In the genomic region with DNA sequence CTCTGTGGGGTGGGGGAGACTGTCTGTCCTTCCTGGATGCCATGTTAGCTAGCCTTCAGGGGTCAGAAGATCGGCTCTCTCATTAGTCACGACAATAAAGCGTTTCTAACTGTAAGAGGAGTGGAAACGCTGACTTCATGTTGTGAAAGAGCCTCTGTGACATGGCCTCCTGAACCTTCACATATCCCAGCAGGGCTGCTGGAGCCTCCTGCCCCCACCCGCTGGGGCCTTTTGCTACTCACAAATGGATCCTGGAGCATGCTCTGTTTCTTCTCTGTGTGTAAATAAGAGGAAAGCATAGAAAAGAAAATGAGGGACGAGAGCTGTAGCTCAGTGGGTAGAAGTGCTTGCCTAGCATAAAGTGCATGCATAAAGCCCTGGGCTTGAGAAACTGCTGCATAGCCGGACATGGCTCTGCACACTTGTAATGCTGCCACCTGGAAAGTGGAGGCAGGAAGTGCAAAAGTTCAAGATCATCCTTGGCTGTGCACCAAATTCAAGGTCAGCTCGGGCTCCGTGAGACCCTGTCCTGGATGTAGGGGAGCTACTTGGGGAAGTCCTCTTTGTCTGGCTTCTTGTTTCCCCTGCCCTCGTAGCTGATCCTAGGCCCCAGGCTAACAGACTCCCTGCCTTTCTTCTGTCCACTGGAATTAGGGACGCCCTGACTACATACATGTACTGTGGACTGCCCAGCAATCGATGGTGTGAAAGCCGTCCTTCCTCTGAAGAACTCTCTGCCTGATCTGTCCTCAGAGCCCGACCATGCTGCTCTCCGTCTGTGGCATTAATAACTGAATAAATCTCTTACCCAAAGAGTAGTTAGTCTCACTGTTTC, we compare ENCODE assay signal across 9 mouse cellular contexts.
DNase-seq lines count a peak whose midpoint lies in the region; ATAC-seq and TF ChIP-seq lines count a peak whose summit lies in the region.
"Had no signal": no experiment of that assay in that cellular context is flagged by ENCODE, and none has a peak within 500 bp of the region (broad histone marks: within the 10 kb centered on the region; RNA-seq: fewer than 3 reads in every experiment).

No protein-coding gene starts in this region.

- no peak overlapping the region for H3K4me2 ChIP-seq in embryonic facial prominence, embryonic 12.5 days (replicated peaks)
- H3K4me2 ChIP-seq in hindbrain, embryonic 16.5 days (ENCODE audit: low read length): no peak overlapping the region
- H3K4me2 ChIP-seq in liver, embryonic 12.5 days: no peak overlapping the region
- no peak overlapping the region; the same call in 1 of the 2 replicates for H3K4me2 ChIP-seq in neural tube, embryonic 14.5 days (ENCODE audit: low read depth, low read length)

- no peaks in the 10 kb centered on the region for H3K9me3 ChIP-seq in embryonic facial prominence, embryonic 12.5 days
- H3K9me3 ChIP-seq in hindbrain, embryonic 16.5 days (ENCODE audit: control insufficient read depth, low read length): no peaks in the 10 kb centered on the region
- H3K9me3 ChIP-seq in liver, embryonic 12.5 days (replicated peaks): no peaks in the 10 kb centered on the region
- H3K9me3 ChIP-seq in neural tube, embryonic 14.5 days (ENCODE audit: control insufficient read depth, low read length): no peaks in the 10 kb centered on the region
- H3K9me3 ChIP-seq: G1E had no signal

- no peak overlapping the region for H3K4me3 ChIP-seq in layer of hippocampus, adult 2 months
- H3K4me3 ChIP-seq in embryonic facial prominence, embryonic 12.5 days: no peak overlapping the region
- H3K4me3 ChIP-seq in hindbrain, embryonic 16.5 days (ENCODE audit: low read length): no peak overlapping the region
- H3K4me3 ChIP-seq in liver, embryonic 12.5 days: no peak overlapping the region
- no peak overlapping the region for H3K4me3 ChIP-seq in neural tube, embryonic 14.5 days (ENCODE audit: low read depth, low read length)

- H3K9ac ChIP-seq in embryonic facial prominence, embryonic 12.5 days: no peak overlapping the region
- H3K9ac ChIP-seq in hindbrain, embryonic 16.5 days (ENCODE audit: low read depth, low read length): no peak overlapping the region
- no peak overlapping the region for H3K9ac ChIP-seq in liver, embryonic 12.5 days
- 0 out of 2 replicates have a peak overlapping the region, but pooled peaks have one; percentile 11 for H3K9ac ChIP-seq in neural tube, embryonic 14.5 days (replicated peaks; ENCODE audit: low read depth, low read length)

- DNase-seq in layer of hippocampus, adult 2 months (ENCODE audit: low spot score in 2 of 2): no peak
- DNase-seq in layer of hippocampus, adult 18-20 months (ENCODE audit: low spot score in 2 of 2): no peak
- DNase-seq in right cerebral cortex, postnatal 25 days: no peak
- DNase-seq in layer of hippocampus, postnatal 10 days (ENCODE audit: low spot score in 2 of 2): no peak

- no peak for ATAC-seq in embryonic facial prominence, embryonic 12.5 days (ENCODE audit: insufficient number of reproducible peaks, insufficient read depth, low FRiP score, low TSS enrichment)
- peak; percentile 25; the same call in 1 of the 2 replicates for ATAC-seq in hindbrain, embryonic 16.5 days
- ATAC-seq in liver, embryonic 12.5 days: peak; percentile 43
- ATAC-seq in neural tube, embryonic 14.5 days (ENCODE audit: low read depth): peak; percentile 33; the same call in 1 of the 2 replicates

- peaks cover 23% of the 10 kb centered on the region for H3K4me1 ChIP-seq in embryonic facial prominence, embryonic 12.5 days
- peaks cover 8% of the 10 kb centered on the region for H3K4me1 ChIP-seq in hindbrain, embryonic 16.5 days (ENCODE audit: control insufficient read depth, insufficient read depth, low read depth, low read length)
- H3K4me1 ChIP-seq in liver, embryonic 12.5 days: peaks cover 7% of the 10 kb centered on the region; the same call in 1 of the 2 replicates
- peaks cover 12% of the 10 kb centered on the region; the same call in 1 of the 2 replicates for H3K4me1 ChIP-seq in neural tube, embryonic 14.5 days (ENCODE audit: control insufficient read depth, insufficient read depth, low read length)

- no peaks in the 10 kb centered on the region for H3K27me3 ChIP-seq in embryonic facial prominence, embryonic 12.5 days
- H3K27me3 ChIP-seq in hindbrain, embryonic 16.5 days (replicated peaks; ENCODE audit: control insufficient read depth, insufficient read depth, low read length): no peaks in the 10 kb centered on the region
- H3K27me3 ChIP-seq in liver, embryonic 12.5 days (replicated peaks): no peaks in the 10 kb centered on the region
- no peaks in the 10 kb centered on the region for H3K27me3 ChIP-seq in neural tube, embryonic 14.5 days (ENCODE audit: control insufficient read depth, insufficient read depth, low read length)

- H3K36me3 ChIP-seq in embryonic facial prominence, embryonic 12.5 days: peaks cover 64% of the 10 kb centered on the region
- H3K36me3 ChIP-seq in hindbrain, embryonic 16.5 days (ENCODE audit: control insufficient read depth, insufficient read depth, low read length): 0 out of 2 replicates have a peak, but pooled peaks cover 6% of the 10 kb centered on the region
- peaks cover 45% of the 10 kb centered on the region for H3K36me3 ChIP-seq in liver, embryonic 12.5 days
- H3K36me3 ChIP-seq in neural tube, embryonic 14.5 days (ENCODE audit: control insufficient read depth, insufficient read depth, low read length): peaks cover 6% of the 10 kb centered on the region; the same call in 1 of the 2 replicates

- WGBS in embryonic facial prominence, embryonic 12.5 days: 22% methylated on average over 15 of the region's 15 CpGs
- WGBS in hindbrain, embryonic 16.5 days: 19% methylated on average over 15 of the region's 15 CpGs
- 57% methylated on average over 15 of the region's 15 CpGs for WGBS in liver, embryonic 12.5 days (ENCODE audit: insufficient replicate concordance)
- WGBS in neural tube, embryonic 14.5 days: 17% methylated on average over 15 of the region's 15 CpGs

- TF ChIP-seq CTCF in layer of hippocampus, adult 2 months (conservative IDR thresholded peaks at IDR 0.05): no peak

- H3K27ac ChIP-seq in layer of hippocampus, adult 2 months: peak overlapping the region; percentile 19
- H3K27ac ChIP-seq in embryonic facial prominence, embryonic 12.5 days: peak overlapping the region; percentile 75
- H3K27ac ChIP-seq in hindbrain, embryonic 16.5 days (ENCODE audit: low read depth, low read length): no peak overlapping the region
- H3K27ac ChIP-seq in liver, embryonic 12.5 days: peak overlapping the region; percentile 39; the same call in 1 of the 2 replicates
- peak overlapping the region; percentile 55 for H3K27ac ChIP-seq in neural tube, embryonic 14.5 days (ENCODE audit: low read depth, low read length)
